Mouse (Mus musculus) hindbrain, embryonic 14.5 days (tissue): ENCODE measurements at regions not wholly inside any gene's neighbourhood (a gene's known extent, or its start where the extent isn't known, plus 50 kb on each side); places are given as distances from the start of the nearest gene placed in this dataset.
A peak's percentile ranks its signal among the peaks of the same experiment; 100 is the strongest.

Experiments used
- ATAC-seq: fragments of 200-750 bp; cut with Nextera tagmentation; 2 replicates; pipeline ENCODE4 v1.8.0; 2017; ENCODE audit warnings: moderate number of reproducible peaks, mild to moderate bottlenecking, moderate TSS enrichment, moderate library complexity; ENCODE audit not compliant: low FRiP score
- DNase-seq: peaks from one replicate; pipeline ENCODE4 v3.0.0-alpha.2; 2015; ENCODE audit warnings: low spot score
- H3K27ac ChIP-seq: fragments of 300-500 bp; sonication (generic); 2 replicates; pipeline ENCODE4 v1.5.1; 2014; ENCODE audit warnings: mild to moderate bottlenecking, moderate library complexity
- H3K27me3 ChIP-seq: fragments of 300-500 bp; sonication (generic); 2 replicates; pipeline ENCODE4 v1.6.1; 2014; ENCODE audit warnings: mild to moderate bottlenecking, low read length, mixed read lengths; ENCODE audit not compliant: control insufficient read depth, insufficient read depth
- H3K36me3 ChIP-seq: fragments of 300-500 bp; sonication (generic); replicated peaks from 2 replicates; pipeline ENCODE4 v1.6.1; 2014; ENCODE audit not compliant: control insufficient read depth, insufficient read depth
- H3K4me1 ChIP-seq: fragments of 300-500 bp; sonication (generic); replicated peaks from 2 replicates; pipeline ENCODE4 v1.6.1; 2014; ENCODE audit warnings: antibody characterized with exemption, low read length, mixed read lengths; ENCODE audit not compliant: control insufficient read depth, insufficient read depth
- H3K4me2 ChIP-seq: fragments of 300-500 bp; sonication (generic); replicated peaks from 2 replicates; pipeline ENCODE4 v1.6.1; 2014; ENCODE audit warnings: mild to moderate bottlenecking, moderate library complexity
- H3K4me3 ChIP-seq: fragments of 300-500 bp; sonication (generic); replicated peaks from 2 replicates; pipeline ENCODE4 v1.5.1; 2014; ENCODE audit warnings: mild to moderate bottlenecking, low read length
- H3K9ac ChIP-seq: fragments of 300-500 bp; sonication (generic); 2 replicates; pipeline ENCODE4 v1.6.1; 2014
- H3K9me3 ChIP-seq: fragments of 300-500 bp; sonication (generic); 2 replicates; pipeline ENCODE4 v1.6.1; 2016; ENCODE audit warnings: low read length; ENCODE audit not compliant: control insufficient read depth
- WGBS: fragments of 180-500 bp; shearing (Covaris S2); extraction: QIAGEN DNeasy Blood & Tissue Kit; methylation state at CpG from one replicate; pipeline ENCODE4 v1.1.7; 2014; 5-methylcytosine and 5-hydroxymethylcytosine counted together

DNA sequence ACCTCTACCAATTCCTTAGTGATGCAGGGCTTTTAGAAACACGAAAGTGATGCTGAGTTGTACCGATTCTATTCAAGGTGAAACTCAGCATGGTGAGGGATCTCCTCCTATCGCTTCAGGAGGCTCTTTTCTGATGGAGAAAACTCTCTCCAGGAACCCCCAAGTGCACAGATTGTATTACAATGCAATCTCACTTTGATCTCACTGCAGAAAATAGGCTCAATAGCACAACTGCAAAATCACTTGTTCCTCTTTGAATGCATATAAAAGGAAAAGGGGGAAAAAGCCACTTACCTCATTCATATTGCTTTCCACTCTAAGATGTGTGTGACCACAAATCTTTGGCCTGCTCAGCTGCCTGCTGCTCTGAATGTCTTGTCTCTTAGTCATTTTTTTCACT is 378.5 kb downstream of the Fam84b start:
- H3K4me3 ChIP-seq = no peak overlapping the region
- WGBS = 12% methylated on average over 3 of the region's 3 CpGs
- no peaks in the 10 kb centered on the region for H3K4me1 ChIP-seq
- H3K4me2 ChIP-seq = no peak overlapping the region
- ATAC-seq (no peak), DNase-seq (no peak)
- H3K9ac ChIP-seq = no peak overlapping the region
- no peaks in the 10 kb centered on the region for H3K9me3 ChIP-seq
- no peaks in the 10 kb centered on the region for H3K27me3 ChIP-seq
- no peaks in the 10 kb centered on the region for H3K36me3 ChIP-seq
- H3K27ac ChIP-seq = no peak overlapping the region

GRCm38 (mm10) chr15:60431916-60432315 is 415.5 kb upstream of the 4933412E24Rik start:
- Histone ChIP-seq H3K4me3 (no peak overlapping the region), H3K27ac (no peak overlapping the region), H3K9me3 (no peaks in the 10 kb centered on the region), H3K4me1 (no peaks in the 10 kb centered on the region), H3K36me3 (no peaks in the 10 kb centered on the region), H3K4me2 (no peak overlapping the region), H3K27me3 (no peaks in the 10 kb centered on the region), H3K9ac (no peak overlapping the region)
- ATAC-seq (no peak), DNase-seq (no peak)
- 72% methylated on average over 1 of the region's 1 CpGs for WGBS

GRCm38 (mm10) chr15:60419081-60419480 is 402.7 kb upstream of the 4933412E24Rik start:
- Histone ChIP-seq H3K9me3 (no peaks in the 10 kb centered on the region), H3K4me2 (no peak overlapping the region), H3K36me3 (no peaks in the 10 kb centered on the region), H3K27ac (no peak overlapping the region), H3K4me1 (no peaks in the 10 kb centered on the region), H3K27me3 (no peaks in the 10 kb centered on the region), H3K9ac (no peak overlapping the region), H3K4me3 (no peak overlapping the region)
- no peak for ATAC-seq
- 71% methylated on average over 1 of the region's 1 CpGs for WGBS
- no peak for DNase-seq

DNA sequence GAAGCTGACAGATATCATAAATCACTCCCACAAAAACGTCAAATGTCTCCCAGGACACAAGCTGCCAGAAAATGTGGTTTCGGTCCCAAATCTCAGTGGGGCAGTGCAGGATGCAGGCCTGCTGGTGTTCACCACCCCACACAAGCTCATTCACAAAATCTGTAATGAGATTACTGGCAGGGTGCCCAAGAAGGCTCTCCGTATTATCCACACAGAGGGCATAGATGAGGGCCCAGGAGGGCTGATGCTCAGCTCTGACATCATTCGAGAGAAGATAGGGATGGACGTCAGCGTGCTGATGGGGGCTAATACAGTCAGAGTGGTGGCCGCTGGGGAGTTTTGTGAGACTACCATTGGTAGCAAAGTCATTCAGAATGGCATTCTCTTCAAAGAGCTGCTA is 375.9 kb upstream of the 4933412E24Rik start:
- Histone ChIP-seq H3K27me3 (no peaks in the 10 kb centered on the region), H3K9ac (no peak overlapping the region), H3K4me1 (no peaks in the 10 kb centered on the region), H3K36me3 (no peaks in the 10 kb centered on the region), H3K4me2 (no peak overlapping the region), H3K27ac (no peak overlapping the region), H3K9me3 (no peaks in the 10 kb centered on the region), H3K4me3 (no peak overlapping the region)
- WGBS = 65% methylated on average over 7 of the region's 7 CpGs
- peak; percentile 39 for DNase-seq
- peak; percentile 46; the same call in 1 of the 2 replicates for ATAC-seq

DNA sequence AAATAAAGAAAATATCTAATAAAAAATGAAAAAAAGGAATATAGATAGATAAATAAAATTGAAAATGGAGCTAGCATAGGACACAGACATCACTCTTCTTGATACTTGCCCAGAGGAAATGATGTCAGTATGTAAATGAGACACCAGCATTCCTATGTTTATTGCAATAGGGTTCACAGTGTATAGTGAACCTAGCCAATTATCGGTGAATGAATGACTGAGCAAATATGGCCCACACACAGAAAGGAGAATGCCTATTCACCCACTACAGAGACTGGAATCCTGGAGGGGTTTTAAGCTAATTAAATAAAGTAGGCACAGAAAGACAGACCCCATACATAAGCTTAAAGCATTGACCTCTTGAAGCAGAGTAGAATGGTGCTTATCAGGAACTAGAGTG is 373.9 kb upstream of the 4933412E24Rik start:
- Histone ChIP-seq H3K4me1 (no peaks in the 10 kb centered on the region), H3K36me3 (no peaks in the 10 kb centered on the region), H3K27me3 (no peaks in the 10 kb centered on the region), H3K9me3 (no peaks in the 10 kb centered on the region), H3K27ac (no peak overlapping the region), H3K4me2 (no peak overlapping the region), H3K9ac (no peak overlapping the region), H3K4me3 (no peak overlapping the region)
- no peak for DNase-seq
- 97% methylated on average over 1 of the region's 1 CpGs for WGBS
- ATAC-seq = no peak

- H3K9ac ChIP-seq = no peak overlapping the region
- H3K27ac ChIP-seq = no peak overlapping the region
- WGBS = 84% methylated on average over 2 of the region's 2 CpGs
- H3K36me3 ChIP-seq = no peaks in the 10 kb centered on the region
- DNase-seq (no peak), ATAC-seq (no peak)
- H3K9me3 ChIP-seq = no peaks in the 10 kb centered on the region
- no peak overlapping the region for H3K4me3 ChIP-seq
- H3K27me3 ChIP-seq = no peaks in the 10 kb centered on the region
- no peak overlapping the region for H3K4me2 ChIP-seq
- no peaks in the 10 kb centered on the region for H3K4me1 ChIP-seq
These were observed 371.5 kb upstream of the 4933412E24Rik start for GRCm38 (mm10) chr15:60387962-60388361.
